Mouse (Mus musculus) ES-Bruce4 (cell line): Measurements from ENCODE around the gene Kcnk7.

Source experiments
- CTCF ChIP-seq: IDR thresholded peaks from one replicate; pipeline ENCODE4 v1.8.1; 2011; ENCODE audit warnings: low read depth, low read length
- EP300 ChIP-seq: IDR thresholded peaks from 2 replicates; pipeline ENCODE4 v1.6.1; 2011; ENCODE audit warnings: low read depth, low read length; ENCODE audit not compliant: insufficient read depth
- POLR2A ChIP-seq: IDR thresholded peaks from one replicate; pipeline ENCODE4 v1.8.1; 2011; ENCODE audit warnings: low read length; ENCODE audit not compliant: insufficient read depth

GRCm38 (mm10) chr19:5723934-5724548, 19.9 kb downstream of the Kcnk7 start:
- no peak for TF ChIP-seq EP300
- no peak for TF ChIP-seq POLR2A
- TF ChIP-seq CTCF: no peak
